Mouse (Mus musculus): Measurements from ENCODE around the gene Ddx39b. TPM values are rescaled to one million over a fixed set of nuclear protein-coding genes. Genes with fewer than 3 reads are reported as not detected.
"Not testable (repeated sequence)": the region's sequence is repeated elsewhere in the genome, so short reads cannot be mapped to it uniquely, and the experiment has no call there.

Ddx39b gene
- polyA plus RNA-seq, 1 experiment: 206 TPM

DNA sequence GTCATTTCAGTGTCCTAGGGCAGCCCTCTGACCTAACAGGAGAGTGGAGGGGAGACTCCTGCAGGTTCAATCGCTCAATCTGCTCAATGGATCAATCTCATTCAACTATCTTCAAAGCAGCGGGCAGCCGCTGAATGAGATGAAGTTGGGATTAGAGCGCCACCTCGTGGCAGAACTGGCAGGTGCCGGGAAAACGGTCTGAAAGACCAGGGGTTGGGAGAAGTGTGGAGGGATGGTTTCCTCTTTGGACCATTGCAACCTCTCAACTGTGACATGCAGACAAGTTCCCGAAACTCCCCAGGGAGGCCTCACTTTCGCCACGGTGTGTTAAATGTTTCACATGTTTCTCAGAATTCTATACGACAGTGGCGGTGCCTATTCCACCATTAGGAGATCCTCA is 9.5 kb upstream of the Ddx39b start:
- no peaks in the 10 kb centered on the region for H3K27me3 ChIP-seq (replicated peaks; ENCODE audit: control insufficient read depth, insufficient read depth, low read length)
- H3K36me3 ChIP-seq (ENCODE audit: control insufficient read depth, insufficient read depth, low read length): no peaks in the 10 kb centered on the region
- no peak overlapping the region for H3K27ac ChIP-seq (ENCODE audit: insufficient read depth, low read depth, low read length)
- TF ChIP-seq CTCF (conservative IDR thresholded peaks at IDR 0.05; ENCODE audit: insufficient read depth, insufficient read length, low read depth, low read length): peak; percentile 89
- TF ChIP-seq POLR2A (IDR thresholded peaks at IDR 0.05; ENCODE audit: low read depth, low read length): no peak
- DNase-seq: peak; percentile 84
- peaks cover 4% of the 10 kb centered on the region; the same call in 1 of the 2 replicates for H3K4me1 ChIP-seq (ENCODE audit: control insufficient read depth, insufficient read depth, low read length)
- H3K4me3 ChIP-seq (ENCODE audit: insufficient read depth, low read depth, low read length): no peak overlapping the region
- WGBS: 6% methylated on average over 12 of the region's 12 CpGs

GRCm38 (mm10) chr17:35232659-35233058 is 8.9 kb upstream of the Ddx39b start:
- H3K4me3 ChIP-seq (ENCODE audit: insufficient read depth, low read depth, low read length): no peak overlapping the region
- H3K36me3 ChIP-seq (ENCODE audit: control insufficient read depth, insufficient read depth, low read length): no peaks in the 10 kb centered on the region
- H3K27me3 ChIP-seq (replicated peaks; ENCODE audit: control insufficient read depth, insufficient read depth, low read length): no peaks in the 10 kb centered on the region
- peak overlapping the region; percentile 47; the same call in 1 of the 2 replicates for H3K27ac ChIP-seq (ENCODE audit: insufficient read depth, low read depth, low read length)
- 60% methylated on average over 5 of the region's 5 CpGs for WGBS
- TF ChIP-seq CTCF (conservative IDR thresholded peaks at IDR 0.05; ENCODE audit: insufficient read depth, insufficient read length, low read depth, low read length) (no peak), POLR2A (IDR thresholded peaks at IDR 0.05; ENCODE audit: low read depth, low read length) (no peak)
- peaks cover 4% of the 10 kb centered on the region; the same call in 1 of the 2 replicates for H3K4me1 ChIP-seq (ENCODE audit: control insufficient read depth, insufficient read depth, low read length)
- no peak for DNase-seq

DNA sequence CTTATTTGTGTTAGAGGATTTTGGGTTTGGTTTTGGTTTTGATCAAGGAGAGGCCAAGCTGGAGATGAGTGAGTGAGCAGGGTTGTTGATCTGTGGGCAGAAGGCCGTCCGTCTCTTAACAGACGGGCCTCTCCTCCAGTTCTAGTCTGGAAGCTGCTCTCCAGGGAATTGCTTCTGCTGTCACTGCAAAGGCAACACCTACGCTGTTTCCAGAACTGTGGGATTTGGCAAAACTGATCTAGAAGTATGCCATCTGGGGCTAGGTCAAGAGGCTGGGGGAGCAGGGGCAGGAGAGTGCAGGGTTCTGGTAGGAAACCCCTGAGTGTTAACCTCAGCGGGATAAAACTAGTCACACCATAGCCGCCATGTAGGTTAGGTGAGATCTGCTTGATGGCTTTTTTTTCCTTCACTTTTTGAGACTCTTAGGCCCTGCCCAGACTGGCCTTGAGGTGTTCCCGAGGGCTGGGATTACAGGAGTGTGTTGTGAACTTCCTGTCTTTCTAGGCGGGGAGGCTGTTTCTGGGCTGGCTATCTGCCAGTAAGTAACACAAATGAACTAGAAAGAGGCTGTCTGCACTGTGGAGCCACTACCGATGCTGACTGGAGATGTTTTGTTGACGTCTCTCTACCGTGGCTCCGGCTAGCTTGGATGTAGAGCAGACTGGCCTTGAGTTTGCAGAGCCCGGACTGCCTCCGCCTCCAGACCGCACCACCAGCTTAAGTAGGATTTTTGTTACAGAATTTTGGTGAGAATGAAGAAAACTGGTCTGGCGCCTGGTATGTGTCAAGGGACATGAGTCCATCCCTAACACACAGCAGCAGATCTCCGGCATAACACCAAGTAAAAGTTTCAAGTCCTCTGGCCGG is 8.2 kb upstream of the Ddx39b start, which contains the start of gene Atp6v1g2:
Atp6v1g2 (plus strand) TSS at position 547 of the 867 bp plus-strand sequence.
- 41% methylated on average over 18 of the region's 18 CpGs for WGBS
- H3K4me3 ChIP-seq (ENCODE audit: insufficient read depth, low read depth, low read length): no peak within 1 kb of the TSS
- DNase-seq: peak; percentile 59

DNA sequence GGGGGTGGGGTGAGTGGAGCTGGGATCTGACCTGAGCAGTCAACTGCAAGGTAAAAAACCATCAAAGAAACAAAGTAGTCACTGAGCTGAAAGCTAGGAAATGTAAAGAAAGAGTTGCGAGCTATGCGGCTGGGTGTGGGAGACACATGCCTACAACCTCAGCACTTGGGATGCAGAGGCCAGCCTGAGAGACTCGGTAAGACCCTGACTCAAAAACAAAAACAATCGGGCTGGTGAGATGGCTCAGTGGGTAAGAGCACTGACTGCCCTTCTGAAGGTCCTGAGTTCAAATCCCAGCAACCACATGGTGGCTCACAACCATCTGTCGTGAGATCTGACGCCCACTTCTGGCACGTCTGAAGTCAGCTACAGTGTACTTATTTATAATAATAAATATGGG is 7.5 kb upstream of the Ddx39b start:
- 75% methylated on average over 7 of the region's 7 CpGs for WGBS
- H3K4me1 ChIP-seq (ENCODE audit: control insufficient read depth, insufficient read depth, low read length); DNase-seq; H3K27ac ChIP-seq (ENCODE audit: insufficient read depth, low read depth, low read length); H3K36me3 ChIP-seq (ENCODE audit: control insufficient read depth, insufficient read depth, low read length); H3K27me3 ChIP-seq (replicated peaks; ENCODE audit: control insufficient read depth, insufficient read depth, low read length); H3K4me3 ChIP-seq (ENCODE audit: insufficient read depth, low read depth, low read length): not testable (repeated sequence)

More for the DNA sequence above, 8.2 kb upstream of the Ddx39b start, which contains the start of gene Atp6v1g2:
- Histone ChIP-seq H3K36me3 (ENCODE audit: control insufficient read depth, insufficient read depth, low read length) (no peaks in the 10 kb centered on the region), H3K4me1 (ENCODE audit: control insufficient read depth, insufficient read depth, low read length) (peaks cover 4% of the 10 kb centered on the region; the same call in 1 of the 2 replicates), H3K27me3 (replicated peaks; ENCODE audit: control insufficient read depth, insufficient read depth, low read length) (no peaks in the 10 kb centered on the region), H3K27ac (ENCODE audit: insufficient read depth, low read depth, low read length) (peak within 1 kb of the TSS; percentile 47)
- TF ChIP-seq CTCF (conservative IDR thresholded peaks at IDR 0.05; ENCODE audit: insufficient read depth, insufficient read length, low read depth, low read length): no peak
- no peak for TF ChIP-seq POLR2A (IDR thresholded peaks at IDR 0.05; ENCODE audit: low read depth, low read length)

DNA sequence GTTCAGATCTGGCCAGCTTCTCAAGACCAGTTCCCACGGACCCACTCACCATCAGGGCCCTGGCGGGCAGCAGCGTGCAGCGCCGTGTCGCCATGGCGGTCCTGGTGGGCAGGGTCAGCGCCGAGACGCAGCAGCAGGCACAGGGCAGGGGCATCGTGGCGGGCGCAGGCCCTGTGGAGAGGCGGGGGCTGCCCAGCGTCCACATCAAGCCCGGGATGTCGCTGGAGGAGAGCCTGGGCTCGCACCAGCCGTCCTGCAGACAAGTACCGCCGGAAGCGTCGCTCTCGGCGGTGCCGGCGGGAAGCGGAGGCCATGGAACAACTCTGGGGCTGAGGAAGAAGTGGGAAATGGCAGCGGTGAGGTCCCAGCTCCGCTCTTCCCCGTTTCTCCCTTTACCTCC is 6.6 kb upstream of the Ddx39b start:
- 1% methylated on average over 31 of the region's 31 CpGs for WGBS
- no peak for DNase-seq
- Histone ChIP-seq H3K4me1 (ENCODE audit: control insufficient read depth, insufficient read depth, low read length) (peaks cover 4% of the 10 kb centered on the region; the same call in 1 of the 2 replicates), H3K36me3 (ENCODE audit: control insufficient read depth, insufficient read depth, low read length) (no peaks in the 10 kb centered on the region), H3K27ac (ENCODE audit: insufficient read depth, low read depth, low read length) (peak overlapping the region; percentile 88), H3K4me3 (ENCODE audit: insufficient read depth, low read depth, low read length) (peak overlapping the region; percentile 69), H3K27me3 (replicated peaks; ENCODE audit: control insufficient read depth, insufficient read depth, low read length) (no peaks in the 10 kb centered on the region)
- peak; percentile 11 for TF ChIP-seq POLR2A (IDR thresholded peaks at IDR 0.05; ENCODE audit: low read depth, low read length)
- TF ChIP-seq CTCF (conservative IDR thresholded peaks at IDR 0.05; ENCODE audit: insufficient read depth, insufficient read length, low read depth, low read length): no peak

DNA sequence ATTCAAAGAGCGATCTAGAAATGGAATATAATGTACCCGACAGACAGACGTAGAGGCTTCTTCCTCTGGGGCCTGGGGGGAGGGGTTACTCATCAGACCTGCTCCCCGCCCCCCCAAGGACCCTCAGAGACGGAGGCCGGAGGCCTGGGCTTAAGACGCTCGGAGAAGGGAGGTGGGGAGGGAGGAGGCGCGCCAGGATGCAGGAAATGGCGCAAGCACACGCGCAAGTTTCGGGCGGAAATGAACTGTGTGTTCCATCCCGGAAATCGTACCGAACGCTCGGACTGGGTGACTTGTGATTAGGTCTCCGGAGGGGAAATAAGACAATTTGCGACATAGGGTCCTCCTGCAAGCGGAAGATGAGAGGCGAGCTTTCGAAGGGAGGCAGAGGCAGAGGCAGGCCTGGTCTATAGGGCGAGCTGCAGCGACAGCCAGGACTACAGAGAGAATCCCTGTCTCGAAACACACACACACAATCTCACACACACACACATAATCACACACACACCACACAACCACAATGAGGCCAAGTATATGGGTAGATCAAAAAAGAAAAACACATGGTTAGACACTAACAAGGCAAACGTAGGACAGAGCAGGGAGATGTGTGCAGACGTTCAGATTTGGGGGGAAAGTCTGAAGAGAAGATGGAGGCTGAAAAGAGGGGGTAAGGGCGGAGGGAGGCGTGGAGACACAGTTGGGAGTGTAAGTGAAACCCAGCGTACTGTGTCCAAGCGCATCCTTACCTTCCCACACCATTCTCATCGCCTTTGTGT is 5.7 kb upstream of the Ddx39b start, which contains the start of gene Nfkbil1:
Nfkbil1 (minus strand) TSS at position 179 of the 776 bp plus-strand sequence.
- under 1% methylated on average over 35 of the region's 35 CpGs for WGBS
- peak; percentile 36 for TF ChIP-seq POLR2A (IDR thresholded peaks at IDR 0.05; ENCODE audit: low read depth, low read length)
- 0 out of 2 replicates have a peak, but pooled peaks have one; percentile 0 for TF ChIP-seq CTCF (conservative IDR thresholded peaks at IDR 0.05; ENCODE audit: insufficient read depth, insufficient read length, low read depth, low read length)
- Histone ChIP-seq H3K4me3 (ENCODE audit: insufficient read depth, low read depth, low read length) (peak within 1 kb of the TSS; percentile 69), H3K4me1 (ENCODE audit: control insufficient read depth, insufficient read depth, low read length) (peaks cover 8% of the 10 kb centered on the region; the same call in 1 of the 2 replicates), H3K27ac (ENCODE audit: insufficient read depth, low read depth, low read length) (peak within 1 kb of the TSS; percentile 92), H3K27me3 (replicated peaks; ENCODE audit: control insufficient read depth, insufficient read depth, low read length) (no peaks in the 10 kb centered on the region), H3K36me3 (ENCODE audit: control insufficient read depth, insufficient read depth, low read length) (no peaks in the 10 kb centered on the region)
- DNase-seq: peak; percentile 96
